Mouse (Mus musculus) heart, postnatal 0 days (tissue): Measurements from ENCODE around the gene Defb21. TPM values are rescaled to one million over a fixed set of nuclear protein-coding genes. Genes with fewer than 3 reads are reported as not detected.

ENCODE experiments used
- ATAC-seq: fragments of 200-750 bp; cut with Nextera tagmentation; 2 replicates; pipeline ENCODE4 v1.8.0; 2017; ENCODE audit warnings: low read depth, moderate number of reproducible peaks, moderate library complexity; ENCODE audit not compliant: insufficient read depth
- DNase-seq: peaks from one replicate; pipeline ENCODE4 v3.0.0-alpha.2; 2016; ENCODE audit warnings: low spot score
- H3K27ac ChIP-seq: fragments of 300-500 bp; sonication (generic); 2 replicates; pipeline ENCODE4 v1.5.1; 2014; ENCODE audit warnings: low read depth, mild to moderate bottlenecking
- H3K27me3 ChIP-seq: fragments of 300-500 bp; sonication (generic); 2 replicates; pipeline ENCODE4 v1.6.1; 2014; ENCODE audit warnings: low read length, mixed read lengths; ENCODE audit not compliant: control insufficient read depth, insufficient read depth
- H3K36me3 ChIP-seq: fragments of 300-500 bp; sonication (generic); replicated peaks from 2 replicates; pipeline ENCODE4 v1.6.1; 2014; ENCODE audit warnings: low read length, mixed read lengths; ENCODE audit not compliant: control insufficient read depth, insufficient read depth
- H3K4me1 ChIP-seq: fragments of 300-500 bp; sonication (generic); 2 replicates; pipeline ENCODE4 v1.6.1; 2014; ENCODE audit warnings: antibody characterized with exemption; ENCODE audit not compliant: control insufficient read depth, insufficient read depth
- H3K4me2 ChIP-seq: fragments of 300-500 bp; sonication (generic); 2 replicates; pipeline ENCODE4 v1.6.1; 2014; ENCODE audit warnings: low read depth, mild to moderate bottlenecking, low read length, moderate library complexity
- H3K4me3 ChIP-seq: fragments of 300-500 bp; sonication (generic); 2 replicates; pipeline ENCODE4 v1.5.1; 2014; ENCODE audit warnings: low read depth, low read length
- H3K9ac ChIP-seq: fragments of 300-500 bp; sonication (generic); replicated peaks from 2 replicates; pipeline ENCODE4 v1.6.1; 2014; ENCODE audit warnings: low read depth, low read length, mixed read lengths
- H3K9me3 ChIP-seq: fragments of 300-500 bp; sonication (generic); replicated peaks from 2 replicates; pipeline ENCODE4 v1.6.1; 2016; ENCODE audit warnings: low read length; ENCODE audit not compliant: control insufficient read depth
- CTCF ChIP-seq: IDR thresholded peaks from 2 replicates; pipeline ENCODE4 v1.5.1; 2016; ENCODE audit warnings: antibody characterized with exemption, control low read depth, low read depth
- EP300 ChIP-seq: IDR thresholded peaks from 2 replicates; pipeline ENCODE4 v1.6.1; 2016; ENCODE audit warnings: antibody characterized with exemption, low read depth
- WGBS: fragments of 180-500 bp; shearing (Covaris S2); extraction: QIAGEN DNeasy Blood & Tissue Kit; methylation state at CpG from one replicate; pipeline ENCODE4 v1.1.7; 2014; 5-methylcytosine and 5-hydroxymethylcytosine counted together
- polyA plus RNA-seq: library from polyadenylated mRNA; unstranded; fragments of >200 nt; fragmentation: Nextera tagmentation; extraction: Ambion mirVana; gene quantifications from 2 replicates; pipeline ENCODE4 v1.2.1, GENCODE M21; 2015
- total RNA-seq: library from RNA; depleted of rRNA; stranded (reverse); fragments of >200 nt; gene quantifications from 2 replicates; pipeline ENCODE4 v1.2.3, GENCODE M21; 2014; ENCODE audit warnings: low replicate concordance; rRNA removed

Defb21 gene
- total and polyA plus RNA-seq, 2 experiments from 2014 or later = not detected

DNA sequence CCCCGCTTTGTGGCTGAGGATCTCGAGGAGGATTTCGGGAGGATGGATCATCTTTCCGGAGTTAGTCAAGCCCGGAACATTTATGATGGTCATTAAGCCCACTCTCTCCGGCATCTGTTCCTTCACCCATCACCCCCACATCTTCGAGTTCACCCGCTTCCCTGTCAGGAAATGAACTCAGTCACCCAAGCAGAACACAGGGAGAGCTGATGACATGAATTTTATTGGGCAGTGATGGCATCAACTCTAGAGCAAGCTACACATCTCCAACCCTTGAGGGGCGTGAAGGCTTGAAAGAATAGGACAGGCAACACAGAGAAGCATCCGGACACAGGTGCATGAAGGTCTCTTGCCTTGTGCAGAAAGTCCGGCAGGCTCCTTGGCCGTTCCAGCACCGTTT lies 49.6 kb downstream of the Defb21 start:
- Histone ChIP-seq H3K4me1 (0 out of 2 replicates have a peak, but pooled peaks cover 6% of the 10 kb centered on the region), H3K4me2 (no peak overlapping the region), H3K27ac (no peak overlapping the region), H3K27me3 (peaks cover 18% of the 10 kb centered on the region), H3K9me3 (0 out of 2 replicates have a peak, but pooled peaks cover 4% of the 10 kb centered on the region), H3K9ac (no peak overlapping the region), H3K4me3 (no peak overlapping the region), H3K36me3 (no peaks in the 10 kb centered on the region)
- no peak for TF ChIP-seq EP300
- TF ChIP-seq CTCF = no peak
- WGBS = 78% methylated on average over 13 of the region's 13 CpGs
- DNase-seq (no peak), ATAC-seq (no peak)

DNA sequence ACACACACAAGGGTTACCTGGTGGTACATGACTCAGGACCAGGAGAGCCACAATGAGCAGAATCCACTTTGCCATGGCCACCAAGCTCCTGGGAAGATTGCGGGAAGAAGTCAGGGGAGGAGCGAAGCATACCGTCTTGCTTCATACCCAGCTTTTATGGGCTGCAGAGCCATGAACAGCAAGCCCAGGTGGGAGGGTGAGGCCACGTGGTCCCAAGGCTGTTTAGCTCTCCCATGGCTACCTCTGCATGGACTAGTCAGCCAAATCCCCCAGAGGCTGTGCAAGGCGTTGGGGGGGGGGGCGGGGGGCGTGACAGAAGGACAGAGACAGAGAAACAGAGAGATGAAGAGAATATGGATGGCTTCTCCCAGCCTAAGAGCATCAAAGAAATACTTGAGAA lies 50.4 kb downstream of the Defb21 start, which contains the start of gene Defb25:
Gene Defb25 (minus strand): TSS at position 101 of the 400 bp plus-strand sequence.
- no peak within 1 kb of the TSS for H3K4me3 ChIP-seq
- no peak for DNase-seq
- no peak within 1 kb of the TSS for H3K9ac ChIP-seq
- 0 out of 2 replicates have a peak, but pooled peaks cover 4% of the 10 kb centered on the region for H3K9me3 ChIP-seq
- no peak for TF ChIP-seq CTCF
- no peak for TF ChIP-seq EP300
- no peak within 1 kb of the TSS for H3K4me2 ChIP-seq
- no peaks in the 10 kb centered on the region for H3K36me3 ChIP-seq
- no peak for ATAC-seq
- 66% methylated on average over 7 of the region's 7 CpGs for WGBS
- 0 out of 2 replicates have a peak, but pooled peaks cover 6% of the 10 kb centered on the region for H3K4me1 ChIP-seq
- H3K27ac ChIP-seq = no peak within 1 kb of the TSS
- H3K27me3 ChIP-seq = peaks cover 21% of the 10 kb centered on the region

Other genes starting within 250 kb of the Defb21 start
- gene Rbck1, start 240.1 kb upstream of the Defb21 start, total RNA-seq = 104 and 112 TPM in 2 replicates
- 52.0 and 54.4 TPM in 2 replicates for gene Rbck1, start 240.1 kb upstream of the Defb21 start, polyA plus RNA-seq
- 0.39 TPM in 1 of 2 replicates, not detected in the other for gene Trib3, start 228.7 kb upstream of the Defb21 start, total RNA-seq
- gene Trib3, start 228.7 kb upstream of the Defb21 start, polyA plus RNA-seq = 2.5 and 2.6 TPM in 2 replicates
- gene Nrsn2, start 196.1 kb upstream of the Defb21 start, total RNA-seq = not detected in 2 replicates
- 0.12 and 0.33 TPM in 2 replicates for gene Nrsn2, start 196.1 kb upstream of the Defb21 start, polyA plus RNA-seq
- gene Sox12, start 174.7 kb upstream of the Defb21 start, total RNA-seq = 19.9 and 30.0 TPM in 2 replicates
- gene Sox12, start 174.7 kb upstream of the Defb21 start, polyA plus RNA-seq = 5.0 and 5.5 TPM in 2 replicates
- 21.1 and 27.2 TPM in 2 replicates for gene Zcchc3, start 157.7 kb upstream of the Defb21 start, total RNA-seq
- 18.3 and 20.6 TPM in 2 replicates for gene Zcchc3, start 157.7 kb upstream of the Defb21 start, polyA plus RNA-seq
- 0.15 and 1.7 TPM in 2 replicates for gene 6820408C15Rik, start 157.2 kb upstream of the Defb21 start, total RNA-seq
- gene 6820408C15Rik, start 157.2 kb upstream of the Defb21 start, polyA plus RNA-seq = 5.4 and 5.6 TPM in 2 replicates
- not detected in 2 replicates for gene Defb23, start 108.1 kb upstream of the Defb21 start, total RNA-seq
- gene Defb23, start 108.1 kb upstream of the Defb21 start, polyA plus RNA-seq = not detected in 2 replicates
- not detected in 2 replicates for gene Defb20, start 95.7 kb upstream of the Defb21 start, total RNA-seq
- gene Defb20, start 95.7 kb upstream of the Defb21 start, polyA plus RNA-seq = not detected in 2 replicates
- gene Defb22, start 82.6 kb upstream of the Defb21 start, total RNA-seq = not detected in 2 replicates
- gene Defb22, start 82.6 kb upstream of the Defb21 start, polyA plus RNA-seq = not detected in 2 replicates
- gene Defb26, start 61.1 kb upstream of the Defb21 start, total RNA-seq = not detected in 2 replicates
- gene Defb26, start 61.1 kb upstream of the Defb21 start, polyA plus RNA-seq = not detected in 2 replicates
- not detected in 2 replicates for gene Defb28, start 54.5 kb upstream of the Defb21 start, total RNA-seq
- not detected in 2 replicates for gene Defb28, start 54.5 kb upstream of the Defb21 start, polyA plus RNA-seq
- gene Defb29, start 32.6 kb upstream of the Defb21 start, total RNA-seq = not detected in 2 replicates
- not detected in 2 replicates for gene Defb29, start 32.6 kb upstream of the Defb21 start, polyA plus RNA-seq
- not detected in 2 replicates for gene Gm17416, start 3.4 kb upstream of the Defb21 start, total RNA-seq
- gene Gm17416, start 3.4 kb upstream of the Defb21 start, polyA plus RNA-seq = not detected in 2 replicates
- not detected in 2 replicates for gene Defb19, start 7.6 kb downstream of the Defb21 start, total RNA-seq
- 2.2 and 2.6 TPM in 2 replicates for gene Defb19, start 7.6 kb downstream of the Defb21 start, polyA plus RNA-seq
- gene Defb45, start 26.7 kb downstream of the Defb21 start, total RNA-seq = not detected in 2 replicates
- not detected in 2 replicates for gene Defb45, start 26.7 kb downstream of the Defb21 start, polyA plus RNA-seq
- not detected in 2 replicates for gene Defb36, start 31.6 kb downstream of the Defb21 start, total RNA-seq
- not detected in 2 replicates for gene Defb36, start 31.6 kb downstream of the Defb21 start, polyA plus RNA-seq
- gene Defb25, start 50.3 kb downstream of the Defb21 start, total RNA-seq = not detected in 2 replicates
- gene Defb25, start 50.3 kb downstream of the Defb21 start, polyA plus RNA-seq = 0.53 and 0.54 TPM in 2 replicates
- gene Rem1, start 54.2 kb downstream of the Defb21 start, total RNA-seq = 4.8 and 12.5 TPM in 2 replicates
- 10.2 TPM in 2 replicates for gene Rem1, start 54.2 kb downstream of the Defb21 start, polyA plus RNA-seq
- gene H13, start 96.7 kb downstream of the Defb21 start, total RNA-seq = 68.6 and 72.9 TPM in 2 replicates
- gene H13, start 96.7 kb downstream of the Defb21 start, polyA plus RNA-seq = 53.4 and 55.0 TPM in 2 replicates
- gene Mcts2, start 114.3 kb downstream of the Defb21 start, total RNA-seq = 6.5 and 11.7 TPM in 2 replicates
- gene Mcts2, start 114.3 kb downstream of the Defb21 start, polyA plus RNA-seq = 30.9 and 31.6 TPM in 2 replicates
- gene Id1, start 163.5 kb downstream of the Defb21 start, total RNA-seq = 146 and 188 TPM in 2 replicates
- gene Id1, start 163.5 kb downstream of the Defb21 start, polyA plus RNA-seq = 46.7 and 59.3 TPM in 2 replicates
- 13.4 and 29.9 TPM in 2 replicates for gene Cox4i2, start 181.4 kb downstream of the Defb21 start, total RNA-seq
- 17.0 and 21.4 TPM in 2 replicates for gene Cox4i2, start 181.4 kb downstream of the Defb21 start, polyA plus RNA-seq